Mouse (Mus musculus) lung, postnatal 25 days (tissue): Measurements from ENCODE around the gene Clstn1.
A peak's percentile ranks its signal among the peaks of the same experiment; 100 is the strongest.

Experiments used
- DNase-seq: peaks from one replicate; pipeline ENCODE4 v3.0.0; 2022; ENCODE audit warnings: low spot score

Clstn1 gene

GRCm38 (mm10) chr4:149634966-149635365, 48.7 kb downstream of the Clstn1 start:
- no peak for DNase-seq

GRCm38 (mm10) chr4:149635915-149636415, 49.7 kb downstream of the Clstn1 start:
- no peak for DNase-seq

- DNase-seq: no peak
These were observed 51.7 kb downstream of the Clstn1 start for GRCm38 (mm10) chr4:149637942-149638341.

- no peak for DNase-seq
These were observed 54.6 kb downstream of the Clstn1 start for GRCm38 (mm10) chr4:149640831-149641230.

GRCm38 (mm10) chr4:149641400-149641799, 55.1 kb downstream of the Clstn1 start:
- DNase-seq: no peak

- DNase-seq: no peak
These were observed 55.7 kb downstream of the Clstn1 start for GRCm38 (mm10) chr4:149641956-149642355.

GRCm38 (mm10) chr4:149645761-149646160, 59.5 kb downstream of the Clstn1 start:
- DNase-seq: no peak

GRCm38 (mm10) chr4:149648031-149648805, 62.0 kb downstream of the Clstn1 start:
- no peak for DNase-seq

- peak; percentile 70 for DNase-seq
These were observed 64.4 kb downstream of the Clstn1 start for GRCm38 (mm10) chr4:149650493-149651193.

- peak; percentile 43 for DNase-seq
These were observed 68.0 kb downstream of the Clstn1 start for GRCm38 (mm10) chr4:149654232-149654631.

- DNase-seq: peak; percentile 71
These were observed 71.7 kb downstream of the Clstn1 start for GRCm38 (mm10) chr4:149657858-149658416.

GRCm38 (mm10) chr4:149659495-149660116, 73.3 kb downstream of the Clstn1 start:
- no peak for DNase-seq

- DNase-seq: no peak
These were observed 74.3 kb downstream of the Clstn1 start for GRCm38 (mm10) chr4:149660598-149660997.

GRCm38 (mm10) chr4:149661967-149662589, 75.8 kb downstream of the Clstn1 start:
- no peak for DNase-seq

GRCm38 (mm10) chr4:149663849-149664503, 77.7 kb downstream of the Clstn1 start:
- no peak for DNase-seq

GRCm38 (mm10) chr4:149665016-149665691, 78.9 kb downstream of the Clstn1 start:
- no peak for DNase-seq

- no peak for DNase-seq
These were observed 79.4 kb downstream of the Clstn1 start for GRCm38 (mm10) chr4:149665692-149666090.

- no peak for DNase-seq
These were observed 84.9 kb downstream of the Clstn1 start for GRCm38 (mm10) chr4:149671175-149671574.

GRCm38 (mm10) chr4:149672747-149673146, 86.5 kb downstream of the Clstn1 start:
- no peak for DNase-seq

- DNase-seq: no peak
These were observed 88.6 kb downstream of the Clstn1 start for GRCm38 (mm10) chr4:149674814-149675377.
